Mouse (Mus musculus): ENCODE measurements around the gene Ssb. TPM values are rescaled to one million over a fixed set of nuclear protein-coding genes. Genes with fewer than 3 reads are reported as not detected.

Ssb gene
- polyA plus RNA-seq, 1 experiment from 2014 or later, result 185 TPM

- Histone ChIP-seq H3K4me2 (replicated peaks; ENCODE audit: low read depth, low read length) (peak overlapping the region; percentile 81), H3K9ac (replicated peaks; ENCODE audit: low read depth) (peak overlapping the region; percentile 76), H3K9me3 (ENCODE audit: low read length) (no peaks in the 10 kb centered on the region), H3K4me3 (ENCODE audit: low read depth, low read length) (peak overlapping the region; percentile 72), H3K4me1 (ENCODE audit: insufficient read depth, low read depth, low read length) (peaks cover 4% of the 10 kb centered on the region; the same call in 1 of the 2 replicates), H3K27ac (ENCODE audit: low read length) (peak overlapping the region; percentile 81), H3K36me3 (ENCODE audit: insufficient read depth, low read length) (no peaks in the 10 kb centered on the region), H3K27me3 (replicated peaks; ENCODE audit: insufficient read depth, low read length) (no peaks in the 10 kb centered on the region)
- WGBS, result 6% methylated on average over 12 of the region's 12 CpGs
- DNase-seq (ENCODE audit: low spot score), result peak; percentile 11
- no peak for TF ChIP-seq EP300 (IDR thresholded peaks at IDR 0.05)
- TF ChIP-seq CTCF (IDR thresholded peaks at IDR 0.05), result no peak
- ATAC-seq, result peak; percentile 25; the same call in 1 of the 2 replicates
These were observed 23.7 kb downstream of the Ssb start for GRCm38 (mm10) chr2:69885050-69885449.

GRCm38 (mm10) chr2:69885451-69886305, 24.3 kb downstream of the Ssb start, which contains the start of gene Mettl5:
Gene Mettl5 (minus strand): TSS chr2:69885615.
- Histone ChIP-seq H3K27me3 (replicated peaks; ENCODE audit: insufficient read depth, low read length) (no peaks in the 10 kb centered on the region), H3K4me3 (ENCODE audit: low read depth, low read length) (peak within 1 kb of the TSS; percentile 72), H3K9ac (replicated peaks; ENCODE audit: low read depth) (peak within 1 kb of the TSS; percentile 76), H3K4me1 (ENCODE audit: insufficient read depth, low read depth, low read length) (peaks cover 4% of the 10 kb centered on the region; the same call in 1 of the 2 replicates), H3K4me2 (replicated peaks; ENCODE audit: low read depth, low read length) (peak within 1 kb of the TSS; percentile 81), H3K36me3 (ENCODE audit: insufficient read depth, low read length) (no peaks in the 10 kb centered on the region), H3K27ac (ENCODE audit: low read length) (peak within 1 kb of the TSS; percentile 81), H3K9me3 (ENCODE audit: low read length) (no peaks in the 10 kb centered on the region)
- 2% methylated on average over 45 of the region's 45 CpGs for WGBS
- DNase-seq (ENCODE audit: low spot score) (peak; percentile 92), ATAC-seq (peak; percentile 99)
- TF ChIP-seq CTCF (IDR thresholded peaks at IDR 0.05) (peak; percentile 81), EP300 (IDR thresholded peaks at IDR 0.05) (no peak)

- H3K27ac ChIP-seq (ENCODE audit: low read length), result no peak overlapping the region
- TF ChIP-seq EP300 (IDR thresholded peaks at IDR 0.05), result no peak
- no peak for TF ChIP-seq CTCF (IDR thresholded peaks at IDR 0.05)
- no peak overlapping the region for H3K4me2 ChIP-seq (replicated peaks; ENCODE audit: low read depth, low read length)
- no peak overlapping the region for H3K4me3 ChIP-seq (ENCODE audit: low read depth, low read length)
- H3K27me3 ChIP-seq (replicated peaks; ENCODE audit: insufficient read depth, low read length), result no peaks in the 10 kb centered on the region
- H3K9ac ChIP-seq (replicated peaks; ENCODE audit: low read depth), result no peak overlapping the region
- WGBS, result 64% methylated on average over 2 of the region's 2 CpGs
- H3K9me3 ChIP-seq (ENCODE audit: low read length), result no peaks in the 10 kb centered on the region
- H3K36me3 ChIP-seq (ENCODE audit: insufficient read depth, low read length), result no peaks in the 10 kb centered on the region
- peaks cover 4% of the 10 kb centered on the region; the same call in 1 of the 2 replicates for H3K4me1 ChIP-seq (ENCODE audit: insufficient read depth, low read depth, low read length)
- DNase-seq (ENCODE audit: low spot score) (no peak), ATAC-seq (no peak)
These were observed 27.6 kb downstream of the Ssb start for GRCm38 (mm10) chr2:69888957-69889356.

- no peaks in the 10 kb centered on the region for H3K9me3 ChIP-seq (ENCODE audit: low read length)
- no peak for DNase-seq (ENCODE audit: low spot score)
- no peak for ATAC-seq
- no peaks in the 10 kb centered on the region for H3K27me3 ChIP-seq (replicated peaks; ENCODE audit: insufficient read depth, low read length)
- H3K9ac ChIP-seq (replicated peaks; ENCODE audit: low read depth), result no peak overlapping the region
- WGBS, result 58% methylated on average over 7 of the region's 7 CpGs
- no peaks in the 10 kb centered on the region for H3K36me3 ChIP-seq (ENCODE audit: insufficient read depth, low read length)
- H3K4me3 ChIP-seq (ENCODE audit: low read depth, low read length), result no peak overlapping the region
- H3K27ac ChIP-seq (ENCODE audit: low read length), result no peak overlapping the region
- H3K4me1 ChIP-seq (ENCODE audit: insufficient read depth, low read depth, low read length), result no peaks in the 10 kb centered on the region
- TF ChIP-seq CTCF (IDR thresholded peaks at IDR 0.05) (no peak), EP300 (IDR thresholded peaks at IDR 0.05) (no peak)
- H3K4me2 ChIP-seq (replicated peaks; ENCODE audit: low read depth, low read length), result no peak overlapping the region
These were observed 29.5 kb downstream of the Ssb start for GRCm38 (mm10) chr2:69890843-69891242.

- Histone ChIP-seq H3K9ac (replicated peaks; ENCODE audit: low read depth) (no peak overlapping the region), H3K9me3 (ENCODE audit: low read length) (no peaks in the 10 kb centered on the region), H3K4me2 (replicated peaks; ENCODE audit: low read depth, low read length) (no peak overlapping the region), H3K4me1 (ENCODE audit: insufficient read depth, low read depth, low read length) (no peaks in the 10 kb centered on the region), H3K27ac (ENCODE audit: low read length) (no peak overlapping the region), H3K4me3 (ENCODE audit: low read depth, low read length) (no peak overlapping the region), H3K36me3 (ENCODE audit: insufficient read depth, low read length) (no peaks in the 10 kb centered on the region), H3K27me3 (replicated peaks; ENCODE audit: insufficient read depth, low read length) (no peaks in the 10 kb centered on the region)
- 75% methylated on average over 1 of the region's 1 CpGs for WGBS
- TF ChIP-seq EP300 (IDR thresholded peaks at IDR 0.05) (no peak), CTCF (IDR thresholded peaks at IDR 0.05) (no peak)
- DNase-seq (ENCODE audit: low spot score) (no peak), ATAC-seq (no peak)
These were observed 31.8 kb downstream of the Ssb start for GRCm38 (mm10) chr2:69893145-69893544.

GRCm38 (mm10) chr2:69893891-69894290, 32.5 kb downstream of the Ssb start:
- no peaks in the 10 kb centered on the region for H3K27me3 ChIP-seq (replicated peaks; ENCODE audit: insufficient read depth, low read length)
- DNase-seq (ENCODE audit: low spot score) (no peak), ATAC-seq (no peak)
- H3K4me2 ChIP-seq (replicated peaks; ENCODE audit: low read depth, low read length), result no peak overlapping the region
- no peaks in the 10 kb centered on the region for H3K9me3 ChIP-seq (ENCODE audit: low read length)
- H3K27ac ChIP-seq (ENCODE audit: low read length), result no peak overlapping the region
- H3K4me3 ChIP-seq (ENCODE audit: low read depth, low read length), result no peak overlapping the region
- H3K4me1 ChIP-seq (ENCODE audit: insufficient read depth, low read depth, low read length), result no peaks in the 10 kb centered on the region
- no peak overlapping the region for H3K9ac ChIP-seq (replicated peaks; ENCODE audit: low read depth)
- TF ChIP-seq EP300 (IDR thresholded peaks at IDR 0.05) (no peak), CTCF (IDR thresholded peaks at IDR 0.05) (no peak)
- 62% methylated on average over 5 of the region's 5 CpGs for WGBS
- no peaks in the 10 kb centered on the region for H3K36me3 ChIP-seq (ENCODE audit: insufficient read depth, low read length)
